Mouse (Mus musculus) hindbrain, embryonic 10.5 days (tissue): ENCODE measurements around the gene Lrba. TPM values are rescaled to one million over a fixed set of nuclear protein-coding genes. Genes with fewer than 3 reads are reported as not detected.
A peak's percentile ranks its signal among the peaks of the same experiment; 100 is the strongest.

Experiments
- DNase-seq: peaks from one replicate; pipeline ENCODE4 v3.0.0-alpha.2; 2017; ENCODE audit warnings: low spot score
- H3K27ac ChIP-seq: fragments of 300-500 bp; sonication (generic); 2 replicates; pipeline ENCODE4 v1.5.1; 2016; ENCODE audit warnings: mild to moderate bottlenecking, moderate library complexity
- H3K27me3 ChIP-seq: fragments of 300-500 bp; sonication (generic); 2 replicates; pipeline ENCODE4 v1.6.1; 2016; ENCODE audit warnings: mild to moderate bottlenecking; ENCODE audit not compliant: poor library complexity, insufficient read depth, severe bottlenecking
- H3K36me3 ChIP-seq: fragments of 300-500 bp; sonication (generic); 2 replicates; pipeline ENCODE4 v1.6.1; 2016; ENCODE audit warnings: mild to moderate bottlenecking, moderate library complexity
- H3K4me1 ChIP-seq: fragments of 300-500 bp; sonication (generic); replicated peaks from 2 replicates; pipeline ENCODE4 v1.6.1; 2016; ENCODE audit warnings: mild to moderate bottlenecking
- H3K4me3 ChIP-seq: fragments of 300-500 bp; sonication (generic); 2 replicates; pipeline ENCODE4 v1.5.1; 2016; ENCODE audit warnings: mild to moderate bottlenecking, moderate library complexity
- H3K9me3 ChIP-seq: fragments of 300-500 bp; sonication (generic); 2 replicates; pipeline ENCODE4 v1.6.1; 2016; ENCODE audit warnings: mild to moderate bottlenecking, moderate library complexity
- WGBS: fragments of 180-500 bp; shearing (Covaris S2); methylation state at CpG from one replicate; pipeline ENCODE4 v1.1.7; 2016; 5-methylcytosine and 5-hydroxymethylcytosine counted together
- polyA plus RNA-seq: library from polyadenylated mRNA; unstranded; fragments of >200 nt; fragmentation: Nextera tagmentation; extraction: Ambion mirVana; gene quantifications from 2 replicates; pipeline ENCODE4 v1.2.1, GENCODE M21; 2016

Gene Lrba
- polyA plus RNA-seq, 1 experiment from 2014 or later = 4.5 TPM

GRCm38 (mm10) chr3:86812689-86813088 is 588.2 kb downstream of the Lrba start:
- WGBS = 18% methylated on average over 3 of the region's 3 CpGs
- H3K9me3 ChIP-seq = no peaks in the 10 kb centered on the region
- peak; percentile 74 for DNase-seq
- H3K27ac ChIP-seq = no peak overlapping the region
- peaks cover 20% of the 10 kb centered on the region; the same call in 1 of the 2 replicates for H3K36me3 ChIP-seq
- no peak overlapping the region for H3K4me3 ChIP-seq
- no peaks in the 10 kb centered on the region for H3K4me1 ChIP-seq
- no peaks in the 10 kb centered on the region for H3K27me3 ChIP-seq

- no peaks in the 10 kb centered on the region for H3K9me3 ChIP-seq
- 86% methylated on average over 13 of the region's 13 CpGs for WGBS
- H3K36me3 ChIP-seq = peaks cover 27% of the 10 kb centered on the region; the same call in 1 of the 2 replicates
- H3K4me3 ChIP-seq = no peak overlapping the region
- H3K27me3 ChIP-seq = no peaks in the 10 kb centered on the region
- H3K27ac ChIP-seq = no peak overlapping the region
- peaks cover 10% of the 10 kb centered on the region; the same call in 1 of the 2 replicates for H3K4me1 ChIP-seq
- no peak for DNase-seq
These were observed 593.6 kb downstream of the Lrba start for GRCm38 (mm10) chr3:86818001-86818585.

- DNase-seq = no peak
- Histone ChIP-seq H3K4me3 (no peak overlapping the region), H3K36me3 (peaks cover 21% of the 10 kb centered on the region; the same call in 1 of the 2 replicates), H3K4me1 (peaks cover 10% of the 10 kb centered on the region; the same call in 1 of the 2 replicates), H3K27ac (no peak overlapping the region), H3K9me3 (no peaks in the 10 kb centered on the region), H3K27me3 (no peaks in the 10 kb centered on the region)
- 97% methylated on average over 6 of the region's 6 CpGs for WGBS
These were observed 594.9 kb downstream of the Lrba start for GRCm38 (mm10) chr3:86819372-86819771.

- DNase-seq = no peak
- 69% methylated on average over 10 of the region's 10 CpGs for WGBS
- no peaks in the 10 kb centered on the region for H3K27me3 ChIP-seq
- H3K9me3 ChIP-seq = no peaks in the 10 kb centered on the region
- no peak overlapping the region for H3K27ac ChIP-seq
- H3K4me3 ChIP-seq = no peak overlapping the region
- H3K4me1 ChIP-seq = peaks cover 10% of the 10 kb centered on the region; the same call in 1 of the 2 replicates
- H3K36me3 ChIP-seq = peaks cover 11% of the 10 kb centered on the region; the same call in 1 of the 2 replicates
These were observed 595.9 kb downstream of the Lrba start for GRCm38 (mm10) chr3:86820344-86820743.

GRCm38 (mm10) chr3:86821383-86821782 is 596.9 kb downstream of the Lrba start:
- Histone ChIP-seq H3K4me3 (no peak overlapping the region), H3K4me1 (peaks cover 10% of the 10 kb centered on the region; the same call in 1 of the 2 replicates), H3K27me3 (no peaks in the 10 kb centered on the region), H3K36me3 (peaks cover 7% of the 10 kb centered on the region; the same call in 1 of the 2 replicates), H3K9me3 (no peaks in the 10 kb centered on the region), H3K27ac (no peak overlapping the region)
- DNase-seq = no peak
- 74% methylated on average over 3 of the region's 3 CpGs for WGBS

GRCm38 (mm10) chr3:86827506-86827905 is 603.0 kb downstream of the Lrba start:
- no peak overlapping the region for H3K27ac ChIP-seq
- H3K4me3 ChIP-seq = no peak overlapping the region
- no peaks in the 10 kb centered on the region for H3K27me3 ChIP-seq
- WGBS = 93% methylated on average over 3 of the region's 3 CpGs
- DNase-seq = no peak
- H3K4me1 ChIP-seq = peaks cover 1% of the 10 kb centered on the region; the same call in 1 of the 2 replicates
- H3K9me3 ChIP-seq = no peaks in the 10 kb centered on the region
- H3K36me3 ChIP-seq = peaks cover 8% of the 10 kb centered on the region

GRCm38 (mm10) chr3:86832115-86832514 is 607.6 kb downstream of the Lrba start:
- Histone ChIP-seq H3K27ac (no peak overlapping the region), H3K9me3 (no peaks in the 10 kb centered on the region), H3K27me3 (no peaks in the 10 kb centered on the region), H3K4me1 (peaks cover 15% of the 10 kb centered on the region), H3K36me3 (peaks cover 16% of the 10 kb centered on the region), H3K4me3 (no peak overlapping the region)
- WGBS = 82% methylated on average over 8 of the region's 8 CpGs
- DNase-seq = no peak

Other genes starting within 250 kb of the Lrba start
- not detected in 2 replicates for gene Prss48, start 222.2 kb upstream of the Lrba start, polyA plus RNA-seq
- 978 and 1,090 TPM in 2 replicates for gene Rps3a1, start 82.0 kb upstream of the Lrba start, polyA plus RNA-seq